Mouse (Mus musculus) mouse trophoblast stem cell (cell line): Measurements from ENCODE around the gene 4930562C15Rik.

Source experiments
- in situ Hi-C, 2 experiments: fragments of 300-500 bp; cut with MseI, MboI; formaldehyde crosslinking; loops; 2 replicates in 1 of 2; 3 replicates in 1 of 2; pipeline ENCODE4 v1.15.1; 2025

The 4930562C15Rik gene

DNA sequence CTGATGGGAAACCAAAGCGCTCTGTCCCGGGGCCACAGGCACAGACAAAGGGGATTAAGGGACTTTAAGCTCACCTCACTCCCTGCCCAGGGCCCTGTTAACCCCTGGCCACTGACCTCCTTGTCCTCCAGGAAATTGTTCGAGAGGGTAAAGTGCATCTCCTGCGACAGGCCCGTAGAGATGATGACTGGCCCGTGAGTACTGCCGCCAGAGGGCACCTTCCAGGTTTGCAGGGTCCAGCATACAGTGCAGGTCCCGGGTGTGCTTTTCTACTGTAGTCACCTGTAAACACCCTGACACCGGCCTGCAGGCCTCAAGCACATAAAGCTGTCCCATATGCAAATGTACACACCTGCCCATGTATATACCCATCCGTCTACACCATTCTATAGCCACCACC, 26.2 kb downstream of the 4930562C15Rik start:
- in situ Hi-C loops: loop anchor here in 1 of 2 experiments (10.0 kb wide), 1 partner anchor 97 kb away; no protein-coding TSS in a partner anchor

DNA sequence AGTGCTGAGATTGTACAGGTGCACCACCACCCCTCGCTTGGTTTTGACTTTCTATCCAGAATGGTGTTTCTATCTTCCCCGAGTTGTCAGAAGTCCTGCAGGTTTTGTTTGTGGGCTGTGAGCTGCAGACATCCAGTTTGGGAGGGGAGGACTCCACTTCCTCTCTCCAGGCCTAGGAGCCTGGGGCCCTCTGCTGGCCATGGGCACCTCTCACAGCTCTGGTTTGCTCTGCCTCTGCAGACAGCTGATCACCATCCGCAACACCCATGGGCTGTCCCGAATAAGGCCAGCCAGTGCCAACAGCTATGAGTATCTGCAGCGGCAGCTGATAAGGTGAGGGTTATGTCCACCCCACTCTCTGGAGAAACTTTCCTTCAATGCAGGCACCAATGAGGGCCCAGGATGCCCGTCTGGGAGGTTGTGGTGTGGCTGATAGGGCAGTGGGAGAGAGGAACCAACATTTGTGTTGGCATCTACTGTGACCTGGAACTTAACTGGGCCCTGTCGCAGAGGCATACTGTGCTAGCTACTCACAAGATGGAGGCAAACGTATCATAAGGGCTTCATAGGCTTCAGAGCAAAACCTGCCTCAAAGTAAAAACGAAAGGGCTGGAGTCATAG, 27.8 kb downstream of the 4930562C15Rik start:
- in situ Hi-C loops: loop anchor here in 1 of 2 experiments (10.0 kb wide), 1 partner anchor 98 kb away; no protein-coding TSS in a partner anchor

DNA sequence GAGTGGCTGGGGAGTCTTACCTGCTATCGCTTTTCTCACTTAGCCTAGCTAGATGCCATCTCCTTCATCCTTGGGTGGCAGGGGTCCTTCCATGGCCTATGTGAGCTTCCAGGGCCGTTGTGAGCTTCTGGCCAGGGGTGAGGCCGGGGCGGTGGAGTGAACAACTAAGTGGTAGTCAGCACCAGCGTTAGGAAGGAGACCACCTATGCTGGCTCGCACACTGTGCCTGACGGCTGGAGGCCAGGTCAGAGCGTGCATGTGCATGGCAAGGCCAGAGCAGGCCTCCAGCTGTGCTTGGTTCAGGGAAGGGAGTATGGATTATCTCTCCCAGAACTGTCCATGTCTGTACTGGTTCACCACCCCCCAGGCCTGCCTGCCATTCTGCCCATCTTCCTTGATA, 28.5 kb downstream of the 4930562C15Rik start:
- in situ Hi-C loops: loop anchor here in 1 of 2 experiments (10.0 kb wide), 1 partner anchor 99 kb away; no protein-coding TSS in a partner anchor

- in situ Hi-C loops: loop anchor here in 1 of 2 experiments (10.0 kb wide), 1 partner anchor 101 kb away; no protein-coding TSS in a partner anchor
Observed at GRCm38 (mm10) chr16:4866101-4866695, 31.0 kb downstream of the 4930562C15Rik start.

GRCm38 (mm10) chr16:4870490-4870889, 35.3 kb downstream of the 4930562C15Rik start:
- in situ Hi-C loops: no loop called here

DNA sequence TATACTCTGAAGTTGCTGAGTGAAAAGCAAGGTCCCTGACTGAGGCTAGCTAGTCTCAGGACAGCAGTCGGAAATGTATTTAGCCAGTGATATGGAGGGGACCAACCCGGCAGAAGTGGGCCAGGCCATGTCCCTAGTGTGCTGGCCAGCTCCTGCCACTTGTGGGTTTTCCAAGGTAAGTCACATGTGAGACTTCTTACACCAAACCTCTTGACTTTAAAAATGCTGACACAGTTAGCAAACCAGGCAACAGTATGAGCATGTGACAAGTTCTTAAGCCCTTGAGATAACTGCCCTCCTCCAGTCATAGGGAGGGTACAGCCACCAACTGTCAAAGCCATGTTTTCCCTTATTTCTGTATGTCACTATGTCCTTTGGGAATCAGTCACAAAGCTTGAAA, 36.7 kb downstream of the 4930562C15Rik start:
- in situ Hi-C loops: no loop called here

DNA sequence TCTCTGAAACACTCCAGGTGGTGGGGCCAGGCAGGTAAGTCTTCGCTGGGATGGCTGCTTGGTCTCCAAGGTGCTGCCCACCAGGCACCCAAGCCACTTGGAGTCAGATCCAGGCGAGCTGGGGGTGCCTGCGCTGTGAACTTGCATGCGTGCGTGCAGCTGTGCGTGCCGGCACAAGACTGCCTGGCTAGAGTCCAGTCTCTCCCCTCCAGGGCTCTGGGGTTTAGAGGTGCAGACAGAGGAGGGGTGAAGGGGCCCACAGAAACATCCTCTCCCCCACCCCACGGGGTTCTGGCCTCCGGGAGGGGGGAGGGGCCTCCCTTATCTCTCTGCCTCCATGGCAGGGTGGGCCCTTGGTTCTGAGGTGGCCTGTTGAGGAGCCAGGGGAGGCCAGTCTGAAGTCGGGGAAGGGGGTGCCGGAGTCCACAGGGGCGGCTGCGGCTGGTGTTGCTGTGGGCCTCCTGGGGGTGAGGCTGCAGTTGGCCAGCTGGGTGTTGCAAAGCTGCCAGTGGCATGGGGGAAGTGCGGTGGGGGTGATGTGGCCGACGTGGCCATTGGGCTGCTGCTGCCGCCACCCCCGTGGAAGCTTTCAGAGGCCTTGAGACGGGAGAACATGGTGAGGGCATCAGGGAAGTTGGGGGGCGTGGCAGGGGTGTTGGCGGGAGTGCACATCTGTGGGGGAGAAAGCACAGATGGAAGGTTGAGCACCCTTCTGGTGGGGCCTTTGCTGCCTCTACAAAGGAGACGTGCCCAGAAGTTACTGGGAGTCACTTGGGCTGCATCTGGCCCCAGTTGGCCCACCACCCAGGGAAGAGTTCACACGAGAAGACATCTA, 40.2 kb downstream of the 4930562C15Rik start:
- in situ Hi-C loops: no loop called here

DNA sequence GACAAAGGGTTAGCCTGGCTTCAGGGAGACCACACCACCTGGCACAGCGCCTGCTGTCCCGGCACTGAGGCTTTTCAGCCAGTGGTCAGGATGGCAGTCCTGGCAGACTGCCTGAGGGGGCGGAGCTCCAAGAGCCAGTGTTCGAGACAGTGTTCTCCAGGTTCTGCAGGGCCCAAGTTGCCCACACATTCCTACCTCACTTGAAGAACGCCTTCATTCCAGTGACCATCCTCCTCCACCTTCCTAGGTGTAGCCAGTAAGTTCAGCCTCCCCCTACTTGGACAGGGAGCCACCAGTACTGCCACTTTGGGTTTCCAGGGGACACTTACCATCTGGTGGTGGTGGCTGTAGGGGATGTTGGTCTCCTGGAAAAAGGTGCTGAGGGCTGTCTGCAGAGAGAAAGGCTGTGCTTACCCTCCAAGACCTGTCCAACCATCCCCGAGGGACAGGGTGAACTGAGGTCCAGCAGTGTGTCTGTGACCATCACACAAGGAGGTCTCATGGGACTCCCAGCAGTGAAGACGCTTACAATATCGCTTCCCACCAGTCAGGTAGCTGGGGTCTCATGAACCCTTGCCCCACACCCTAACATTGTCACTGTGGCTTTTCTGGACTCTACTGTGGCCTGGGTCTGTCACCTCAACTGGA, 40.9 kb downstream of the 4930562C15Rik start:
- in situ Hi-C loops: no loop called here

GRCm38 (mm10) chr16:4877195-4877594, 42.0 kb downstream of the 4930562C15Rik start:
- in situ Hi-C loops: no loop called here

GRCm38 (mm10) chr16:4877701-4878100, 42.5 kb downstream of the 4930562C15Rik start:
- in situ Hi-C loops: no loop called here

DNA sequence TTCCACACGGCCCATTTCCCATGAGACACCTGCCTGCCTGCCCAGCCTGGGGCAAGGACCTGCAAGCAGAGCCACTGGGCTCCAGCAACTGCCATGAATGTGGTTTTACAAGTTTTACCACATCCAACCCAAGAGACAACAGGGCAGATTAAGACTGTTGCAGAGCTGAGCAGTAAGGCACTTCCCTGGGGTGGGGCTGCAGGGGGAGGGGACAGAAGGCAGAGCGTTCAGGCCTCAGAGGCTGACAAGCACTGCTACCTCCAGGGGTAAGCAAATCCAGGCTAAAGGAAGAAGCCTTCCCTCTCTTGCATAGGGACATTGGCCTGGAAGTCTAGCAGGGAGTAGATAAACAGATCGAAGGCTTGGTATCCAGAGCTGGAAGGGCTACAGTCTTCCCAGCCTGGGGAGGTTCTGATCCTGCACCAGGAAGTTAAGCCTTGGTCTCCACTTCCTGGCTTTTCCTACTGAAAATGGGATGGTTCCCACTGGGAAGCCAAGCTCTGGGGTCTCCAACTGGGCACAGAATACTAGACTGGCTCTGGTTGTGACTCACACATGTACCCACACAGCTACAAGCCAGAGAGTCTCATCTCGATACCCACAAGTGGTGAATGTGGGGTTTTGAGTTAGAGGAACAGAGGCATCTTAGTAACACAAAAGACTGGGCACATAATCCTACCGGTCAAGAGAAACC, 43.1 kb downstream of the 4930562C15Rik start:
- in situ Hi-C loops: no loop called here

DNA sequence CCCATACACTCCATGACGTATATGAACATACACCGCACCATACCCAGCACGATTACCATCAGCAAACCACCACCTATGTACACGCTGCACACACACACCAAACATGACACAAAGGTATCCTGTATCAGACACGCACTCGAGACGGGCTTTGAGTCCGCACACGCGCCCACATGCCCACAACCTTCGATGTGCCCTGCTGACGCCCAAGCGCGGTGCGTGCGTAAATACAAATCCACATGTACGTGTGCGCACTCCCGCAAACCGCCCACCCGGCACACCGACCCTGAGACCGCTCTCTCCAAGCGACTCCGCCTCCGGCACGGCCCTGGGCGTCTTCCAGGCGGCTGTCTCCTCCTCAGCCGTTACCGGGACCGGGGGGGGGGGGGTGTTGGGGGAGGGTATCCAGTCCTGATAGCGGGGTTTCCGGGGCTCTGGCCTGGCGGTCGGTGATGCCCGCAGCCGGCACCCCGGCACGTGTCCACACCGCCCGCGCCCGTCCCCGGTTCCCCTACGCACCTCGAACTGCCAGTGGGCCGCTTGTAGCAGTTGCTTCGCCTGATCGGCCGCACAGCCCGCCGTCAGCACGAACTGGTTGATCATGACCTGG, 44.0 kb downstream of the 4930562C15Rik start:
- in situ Hi-C loops: no loop called here

GRCm38 (mm10) chr16:4879708-4880124, 44.5 kb downstream of the 4930562C15Rik start:
- in situ Hi-C loops: no loop called here

- in situ Hi-C loops: no loop called here
Observed at GRCm38 (mm10) chr16:4880136-4880825, 45.1 kb downstream of the 4930562C15Rik start, which contains the start of gene Ubald1. Gene Ubald1 (minus strand): TSS chr16:4880315.

DNA sequence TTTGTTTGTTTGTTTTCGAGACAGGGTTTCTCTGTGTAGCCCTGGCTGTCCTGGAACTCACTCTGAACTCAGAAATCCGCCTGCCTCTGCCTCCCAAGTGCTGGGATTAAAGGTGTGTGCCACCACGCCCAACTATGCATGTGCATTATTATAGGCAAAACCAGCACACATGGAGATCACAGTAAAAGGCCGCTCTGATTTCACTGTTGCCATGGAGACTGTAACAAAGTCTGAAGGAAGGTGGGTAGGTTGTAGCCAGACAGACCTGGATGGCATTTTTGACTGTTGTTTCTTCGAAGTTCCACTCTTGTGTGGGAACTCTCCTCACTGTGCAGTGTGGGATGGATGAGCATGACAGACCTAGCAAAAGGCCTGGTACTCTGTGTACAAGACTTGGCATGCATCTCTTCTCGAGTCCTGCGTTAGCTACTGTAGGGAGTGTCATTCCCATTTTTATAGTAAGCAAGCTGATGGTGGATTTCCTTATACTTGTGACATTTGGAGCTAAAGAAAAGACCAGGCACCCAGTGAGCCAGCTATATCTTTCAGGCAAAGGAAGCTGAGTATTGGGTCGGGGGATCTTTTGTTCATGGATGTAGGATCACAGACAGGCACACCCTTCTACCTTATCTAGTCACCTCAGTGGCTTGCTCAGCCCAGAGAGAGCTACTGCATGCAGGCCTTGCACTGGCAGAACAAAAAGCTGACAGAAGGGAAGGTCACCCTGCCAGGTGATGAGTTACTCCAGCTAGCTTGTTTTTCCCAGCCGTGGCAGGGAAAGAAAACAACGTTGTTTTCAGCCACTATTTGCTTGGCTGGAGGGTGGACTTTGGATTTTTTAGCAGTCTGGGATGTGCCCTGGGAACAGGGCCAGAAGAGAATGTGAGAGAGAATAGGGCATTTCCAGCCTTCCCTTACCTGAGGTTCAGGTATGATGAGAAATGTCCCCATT, 46.5 kb downstream of the 4930562C15Rik start:
- in situ Hi-C loops: no loop called here

DNA sequence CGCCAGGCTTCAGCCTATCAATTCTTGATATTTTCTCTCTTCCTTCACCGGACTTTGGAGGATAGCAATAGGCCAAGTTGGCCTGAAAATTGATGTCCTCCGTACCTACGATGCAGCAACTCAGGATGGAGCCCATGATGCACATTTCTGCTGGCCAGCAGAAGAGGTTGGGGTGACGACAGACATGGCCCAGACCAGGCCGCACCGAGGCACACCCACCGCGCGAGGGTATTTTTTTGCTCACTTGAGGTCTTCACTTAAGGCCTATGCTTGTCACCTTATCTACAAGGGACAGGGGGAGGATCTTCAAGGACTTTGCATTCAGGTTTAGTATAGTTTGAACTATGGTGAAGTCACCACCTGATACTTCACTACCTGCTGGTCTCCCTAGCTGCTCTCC, 49.7 kb downstream of the 4930562C15Rik start:
- in situ Hi-C loops: no loop called here

DNA sequence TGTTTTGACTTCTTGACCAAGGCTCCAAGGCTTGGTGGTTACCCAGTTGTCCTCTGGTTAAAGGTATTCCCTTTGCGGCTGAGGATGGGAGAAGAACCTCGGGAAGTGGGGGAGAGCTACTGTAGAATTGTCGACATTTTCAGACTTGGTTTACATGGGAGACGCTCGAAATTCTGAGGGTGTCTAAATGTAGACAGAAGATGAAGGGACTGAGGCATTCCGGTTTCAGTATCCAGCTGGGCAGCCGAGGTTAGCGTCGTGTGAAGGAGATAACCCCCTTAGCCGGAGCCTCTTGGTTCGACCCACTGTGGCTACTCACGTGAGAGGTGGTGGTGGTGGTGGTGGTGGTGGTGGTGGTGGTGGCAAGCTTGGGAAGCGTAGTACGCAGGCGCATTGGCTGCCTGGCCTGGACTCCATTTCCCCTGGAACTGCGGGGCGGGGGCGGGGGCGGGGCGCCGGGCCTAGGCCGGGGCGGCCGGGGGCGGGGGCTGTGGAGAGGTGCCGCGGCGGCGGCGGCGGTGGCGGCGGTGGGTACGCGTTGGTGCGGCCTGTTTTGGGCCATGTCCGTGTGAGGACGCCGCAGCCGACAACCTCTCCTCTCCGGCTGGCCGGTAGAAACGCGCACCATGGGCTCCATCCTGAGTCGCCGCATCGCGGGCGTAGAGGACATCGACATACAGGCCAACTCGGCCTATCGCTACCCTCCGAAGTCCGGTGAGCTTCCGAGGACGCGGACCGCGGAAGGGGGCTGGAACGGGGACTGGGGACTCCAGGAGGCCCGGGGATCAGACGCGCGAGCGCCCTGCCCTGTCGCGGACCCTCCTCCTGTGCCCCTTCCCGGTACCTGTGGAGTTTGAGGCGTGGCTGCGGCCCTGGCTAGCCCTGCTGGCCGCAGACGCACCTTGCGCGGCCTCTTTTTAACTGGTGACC, 50.8 kb downstream of the 4930562C15Rik start, which contains the start of gene Mgrn1:
Gene Mgrn1 (plus strand): TSS at position 490 of the 930 bp plus-strand sequence.
- in situ Hi-C loops: no loop called here

DNA sequence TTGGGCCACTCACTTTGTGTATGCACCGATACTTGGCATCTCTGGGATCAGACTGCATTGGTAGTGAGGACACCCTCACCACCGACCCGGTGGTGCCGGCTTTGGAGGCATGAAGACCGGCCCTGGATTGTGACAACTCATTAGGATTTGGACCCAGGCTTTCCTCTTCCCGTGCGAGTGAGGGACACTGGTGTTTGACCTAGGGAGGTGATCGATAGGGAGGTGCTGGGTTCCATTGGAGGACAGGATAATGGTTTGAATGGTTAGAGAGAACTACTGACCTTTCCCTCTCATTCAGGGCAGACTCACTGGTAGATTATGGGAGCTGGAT, 51.4 kb downstream of the 4930562C15Rik start:
- in situ Hi-C loops: no loop called here
